Mouse (Mus musculus) neural tube, embryonic 12.5 days (tissue): Measurements from ENCODE around the gene Mrln. TPM values are rescaled to one million over a fixed set of nuclear protein-coding genes. Genes with fewer than 3 reads are reported as not detected.

Experiments used
- ATAC-seq: fragments of 200-750 bp; cut with Nextera tagmentation; 2 replicates; pipeline ENCODE4 v1.8.0; 2017; ENCODE audit warnings: low read depth, mild to moderate bottlenecking, moderate TSS enrichment, moderate library complexity; ENCODE audit not compliant: low FRiP score
- H3K27ac ChIP-seq: fragments of 300-500 bp; sonication (generic); 2 replicates; pipeline ENCODE4 v1.5.1; 2016
- H3K27me3 ChIP-seq: fragments of 300-500 bp; sonication (generic); replicated peaks from 2 replicates; pipeline ENCODE4 v1.6.1; 2016; ENCODE audit warnings: mild to moderate bottlenecking
- H3K36me3 ChIP-seq: fragments of 300-500 bp; sonication (generic); 2 replicates; pipeline ENCODE4 v1.6.1; 2016; ENCODE audit warnings: mild to moderate bottlenecking
- H3K4me1 ChIP-seq: fragments of 300-500 bp; sonication (generic); 2 replicates; pipeline ENCODE4 v1.6.1; 2016
- H3K4me2 ChIP-seq: fragments of 300-500 bp; sonication (generic); replicated peaks from 2 replicates; pipeline ENCODE4 v1.6.1; 2016; ENCODE audit warnings: mild to moderate bottlenecking
- H3K4me3 ChIP-seq: fragments of 300-500 bp; sonication (generic); 2 replicates; pipeline ENCODE4 v1.5.1; 2016
- H3K9ac ChIP-seq: fragments of 300-500 bp; sonication (generic); 2 replicates; pipeline ENCODE4 v1.6.1; 2016; ENCODE audit warnings: mild to moderate bottlenecking
- H3K9me3 ChIP-seq: fragments of 300-500 bp; sonication (generic); 2 replicates; pipeline ENCODE4 v1.6.1; 2016; ENCODE audit warnings: mild to moderate bottlenecking
- WGBS: fragments of 180-500 bp; shearing (Covaris S2); methylation state at CpG from one replicate; pipeline ENCODE4 v1.1.7; 2016; 5-methylcytosine and 5-hydroxymethylcytosine counted together
- polyA plus RNA-seq: library from polyadenylated mRNA; unstranded; fragments of >200 nt; fragmentation: Nextera tagmentation; extraction: Ambion mirVana; gene quantifications from 2 replicates; pipeline ENCODE4 v1.2.1, GENCODE M21; 2016

Gene Mrln
- polyA plus RNA-seq, 1 experiment from 2014 or later, result 4.3 TPM

DNA sequence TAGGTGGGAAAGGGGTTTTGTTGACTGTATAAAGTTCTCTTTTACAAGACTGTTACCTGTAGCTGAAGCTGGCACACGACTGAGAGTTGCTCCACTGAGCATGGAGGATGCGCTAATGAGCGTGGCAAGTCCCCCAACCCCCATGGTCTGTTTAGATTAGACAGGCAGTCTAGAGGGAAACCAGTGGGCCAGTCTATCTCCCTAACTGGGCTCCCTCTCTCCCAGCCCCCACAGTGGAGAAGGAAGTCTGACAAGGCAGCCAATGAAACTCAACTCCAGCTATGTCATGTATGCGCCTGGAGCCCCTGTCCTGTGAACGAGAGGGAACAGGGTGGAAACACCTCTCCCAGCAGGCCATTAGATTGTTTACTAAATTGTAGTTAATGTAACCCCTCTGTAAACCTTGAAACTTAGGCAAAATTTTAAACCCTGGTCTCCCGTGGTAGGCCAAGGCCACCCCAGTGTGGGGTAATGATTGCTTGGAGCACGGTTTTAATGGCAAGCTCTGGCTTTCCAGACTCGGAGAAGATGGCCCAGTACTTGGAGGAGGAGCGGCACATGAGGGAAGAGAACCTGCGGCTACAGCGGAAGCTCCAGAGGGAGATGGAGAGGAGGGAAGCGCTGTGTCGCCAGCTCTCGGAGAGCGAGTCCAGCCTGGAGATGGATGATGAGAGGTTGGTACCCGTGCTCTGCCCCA, 29.8 kb upstream of the Mrln start:
- Histone ChIP-seq H3K4me2 (no peak overlapping the region), H3K27ac (no peak overlapping the region), H3K4me3 (no peak overlapping the region), H3K9ac (no peak overlapping the region), H3K36me3 (peaks cover 39% of the 10 kb centered on the region), H3K4me1 (no peaks in the 10 kb centered on the region), H3K9me3 (no peaks in the 10 kb centered on the region), H3K27me3 (no peaks in the 10 kb centered on the region)
- WGBS, result 83% methylated on average over 16 of the region's 16 CpGs
- no peak for ATAC-seq

DNA sequence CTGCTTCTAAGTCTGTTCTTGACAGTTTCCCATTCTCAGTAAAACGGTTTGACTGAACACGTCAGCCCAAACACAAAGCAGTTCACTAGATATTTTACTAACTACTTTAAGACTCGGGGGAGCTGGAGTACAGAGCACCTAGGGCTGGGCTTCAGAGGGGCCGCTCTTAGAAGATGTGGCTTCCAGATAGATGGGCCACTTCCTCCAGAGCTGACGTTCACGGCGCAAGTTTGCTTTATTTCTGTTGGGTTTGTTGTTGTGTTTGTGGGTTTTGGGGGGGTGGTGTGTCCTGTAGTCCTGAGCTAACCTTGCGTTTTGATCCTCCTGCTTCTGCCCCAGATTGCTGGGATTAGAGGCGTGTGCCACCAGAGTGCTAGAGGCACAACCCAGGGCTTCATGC, 23.7 kb upstream of the Mrln start:
- WGBS, result 92% methylated on average over 9 of the region's 9 CpGs
- no peak for ATAC-seq
- H3K4me3 ChIP-seq, result no peak overlapping the region
- no peak overlapping the region for H3K27ac ChIP-seq
- no peaks in the 10 kb centered on the region for H3K27me3 ChIP-seq
- H3K9me3 ChIP-seq, result no peaks in the 10 kb centered on the region
- H3K9ac ChIP-seq, result no peak overlapping the region
- peaks cover 26% of the 10 kb centered on the region for H3K36me3 ChIP-seq
- H3K4me1 ChIP-seq, result peaks cover 7% of the 10 kb centered on the region
- no peak overlapping the region for H3K4me2 ChIP-seq

DNA sequence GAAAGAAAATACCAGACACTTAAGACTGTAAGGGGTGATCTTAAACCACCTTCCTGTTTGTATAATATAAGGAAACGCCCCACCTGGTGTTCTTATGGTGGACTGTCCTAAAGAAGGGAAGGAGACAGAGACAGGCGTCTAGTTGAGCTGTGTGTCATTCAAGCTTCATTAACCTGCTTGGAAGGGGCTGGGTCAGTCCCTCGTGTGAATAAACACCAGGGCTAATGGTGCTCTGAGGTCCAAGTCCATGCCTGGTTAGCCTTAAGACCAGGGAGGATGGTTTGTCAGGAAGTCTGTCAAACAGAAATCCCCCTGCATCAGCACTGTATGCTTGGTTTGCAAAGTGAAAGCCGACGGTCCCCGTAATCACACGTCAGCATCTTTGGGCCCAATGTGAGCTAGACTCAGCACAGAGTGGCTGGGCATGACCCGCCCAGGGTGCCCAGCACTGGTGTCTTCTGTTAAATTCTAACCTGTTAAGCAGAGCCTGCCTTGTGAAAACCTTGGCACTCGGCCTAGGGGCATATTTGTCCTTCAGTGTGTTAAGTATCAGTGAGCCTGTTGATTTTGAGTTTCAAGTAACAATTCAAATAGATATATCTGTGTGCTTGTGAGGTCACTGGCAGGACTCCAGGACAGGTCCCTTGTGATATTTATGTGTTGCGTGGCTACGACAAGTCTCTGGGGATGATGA, 23.0 kb upstream of the Mrln start:
- H3K4me1 ChIP-seq, result peaks cover 7% of the 10 kb centered on the region
- no peak for ATAC-seq

DNA sequence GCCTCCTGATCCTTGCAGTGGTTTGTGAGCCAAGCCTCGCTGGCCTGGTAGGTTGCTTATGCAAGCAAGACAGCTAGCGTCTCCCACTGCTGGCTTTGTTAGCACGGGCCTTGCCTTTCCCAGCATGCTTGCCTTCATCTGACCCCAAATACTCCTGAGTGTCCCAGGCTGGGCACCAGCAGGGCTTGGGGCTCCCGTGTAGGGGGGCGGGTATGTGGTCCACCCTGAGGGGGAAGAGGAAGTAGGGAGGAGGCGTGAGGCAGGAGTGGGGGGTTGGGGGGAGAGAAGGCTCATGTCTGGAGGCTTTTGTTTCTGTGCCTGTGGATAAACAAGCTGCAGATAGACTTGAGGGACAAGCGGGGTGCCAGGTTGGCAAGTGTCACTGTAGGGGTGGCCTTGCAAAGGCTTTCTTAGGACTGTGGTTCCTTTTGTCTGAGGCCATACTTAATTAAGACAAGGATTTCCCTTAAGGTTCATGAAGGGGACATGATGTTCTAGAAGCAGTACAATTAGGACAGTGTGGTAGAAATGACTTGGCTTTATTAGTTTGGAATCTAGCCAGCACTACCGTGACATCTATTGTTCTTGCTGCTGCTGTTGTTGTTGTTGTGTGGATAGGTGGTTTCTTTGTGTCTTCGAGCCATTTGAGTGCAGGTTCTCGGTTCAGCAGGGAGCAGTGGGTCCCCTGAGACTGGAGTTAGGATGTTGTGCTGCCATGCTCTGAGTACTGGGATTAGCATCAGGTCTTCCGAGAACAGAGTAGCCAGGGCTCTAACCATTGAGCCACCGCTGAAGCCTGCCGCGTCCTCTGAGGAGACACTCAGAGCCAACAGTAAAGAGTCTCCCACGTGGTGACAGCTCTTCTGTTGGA, 21.0 kb upstream of the Mrln start:
- no peak for ATAC-seq
- 0 out of 2 replicates have a peak overlapping the region, but pooled peaks have one; percentile 21 for H3K27ac ChIP-seq
- H3K9ac ChIP-seq, result no peak overlapping the region
- WGBS, result 75% methylated on average over 15 of the region's 15 CpGs
- no peaks in the 10 kb centered on the region for H3K9me3 ChIP-seq
- H3K4me2 ChIP-seq, result no peak overlapping the region
- peaks cover 23% of the 10 kb centered on the region for H3K36me3 ChIP-seq
- H3K27me3 ChIP-seq, result no peaks in the 10 kb centered on the region
- H3K4me1 ChIP-seq, result peaks cover 7% of the 10 kb centered on the region
- H3K4me3 ChIP-seq, result no peak overlapping the region

More for the DNA sequence above, 23.0 kb upstream of the Mrln start:
- 88% methylated on average over 11 of the region's 11 CpGs for WGBS
- Histone ChIP-seq H3K9ac (no peak overlapping the region), H3K36me3 (peaks cover 21% of the 10 kb centered on the region), H3K27me3 (no peaks in the 10 kb centered on the region), H3K9me3 (no peaks in the 10 kb centered on the region), H3K4me3 (no peak overlapping the region), H3K4me2 (no peak overlapping the region), H3K27ac (no peak overlapping the region)

DNA sequence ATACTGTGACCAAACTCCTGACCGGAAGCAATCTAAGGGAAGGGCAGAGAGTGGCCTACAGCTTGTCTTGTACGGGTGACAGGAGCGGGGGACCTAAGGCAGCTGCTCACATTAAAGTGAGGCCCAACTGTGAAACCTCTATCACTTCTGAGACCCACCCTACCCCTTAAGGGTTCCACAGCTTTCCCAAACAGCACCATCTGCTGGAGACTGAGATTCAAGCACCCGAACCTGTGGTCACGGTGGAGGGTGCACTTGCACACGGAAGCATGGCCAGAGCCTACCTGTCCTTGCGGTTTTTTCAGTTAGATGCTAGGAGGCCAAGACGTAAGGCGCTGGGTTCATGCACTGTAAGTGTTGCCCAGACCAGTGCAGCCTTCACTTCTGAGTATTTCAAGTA, 18.3 kb upstream of the Mrln start:
- ATAC-seq, result no peak
- Histone ChIP-seq H3K4me1 (peaks cover 7% of the 10 kb centered on the region), H3K4me3 (no peak overlapping the region), H3K9me3 (no peaks in the 10 kb centered on the region), H3K36me3 (peaks cover 41% of the 10 kb centered on the region), H3K4me2 (no peak overlapping the region), H3K27me3 (no peaks in the 10 kb centered on the region), H3K9ac (no peak overlapping the region), H3K27ac (no peak overlapping the region)
- 80% methylated on average over 9 of the region's 9 CpGs for WGBS

DNA sequence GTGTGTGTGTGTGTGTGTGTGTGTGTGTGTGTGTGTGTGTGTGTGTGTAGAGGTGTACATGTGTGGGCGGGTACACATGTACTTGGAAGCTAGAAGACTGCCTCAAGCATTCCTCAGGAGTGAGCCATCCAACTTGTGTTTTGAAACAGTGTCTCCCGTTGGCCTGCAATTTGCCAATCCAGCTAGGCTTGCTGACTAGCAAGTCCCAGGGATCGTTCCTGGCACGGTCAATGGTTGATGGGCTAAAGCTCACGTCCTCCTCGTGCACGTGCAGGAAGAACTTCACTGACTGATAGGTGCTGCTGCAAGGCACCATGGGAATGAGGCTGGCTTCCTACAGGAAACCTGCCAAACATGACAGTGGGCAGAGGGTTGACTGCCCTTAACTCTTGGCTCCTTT, 17.9 kb upstream of the Mrln start:
- Histone ChIP-seq H3K4me3 (no peak overlapping the region), H3K9me3 (no peaks in the 10 kb centered on the region), H3K4me2 (no peak overlapping the region), H3K27ac (no peak overlapping the region), H3K9ac (no peak overlapping the region), H3K27me3 (no peaks in the 10 kb centered on the region), H3K36me3 (peaks cover 46% of the 10 kb centered on the region), H3K4me1 (peaks cover 7% of the 10 kb centered on the region)
- no peak for ATAC-seq
- WGBS, result 96% methylated on average over 7 of the region's 7 CpGs

DNA sequence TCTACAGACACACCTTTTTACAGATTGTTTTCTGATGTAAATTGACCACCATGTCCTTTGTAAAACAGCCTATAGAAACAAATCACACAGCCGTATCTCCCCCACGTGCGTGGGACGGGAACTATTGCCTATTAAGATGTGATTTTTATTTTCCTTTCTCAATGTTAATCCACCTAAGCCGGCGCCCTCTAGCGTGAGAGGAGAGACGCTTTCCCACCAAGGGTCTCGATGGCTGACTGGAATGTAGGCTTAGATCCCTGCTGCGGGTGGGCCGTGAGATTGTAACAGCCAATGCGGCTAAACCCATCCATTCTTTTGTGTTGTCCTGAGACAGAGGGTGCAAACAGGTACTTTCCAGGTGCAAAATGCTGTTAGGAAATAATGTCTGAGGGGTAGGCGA, 14.6 kb upstream of the Mrln start:
- Histone ChIP-seq H3K36me3 (peaks cover 44% of the 10 kb centered on the region), H3K27me3 (no peaks in the 10 kb centered on the region), H3K4me1 (no peaks in the 10 kb centered on the region), H3K4me2 (no peak overlapping the region), H3K27ac (no peak overlapping the region), H3K4me3 (no peak overlapping the region), H3K9me3 (no peaks in the 10 kb centered on the region), H3K9ac (no peak overlapping the region)
- 85% methylated on average over 13 of the region's 13 CpGs for WGBS
- no peak for ATAC-seq

DNA sequence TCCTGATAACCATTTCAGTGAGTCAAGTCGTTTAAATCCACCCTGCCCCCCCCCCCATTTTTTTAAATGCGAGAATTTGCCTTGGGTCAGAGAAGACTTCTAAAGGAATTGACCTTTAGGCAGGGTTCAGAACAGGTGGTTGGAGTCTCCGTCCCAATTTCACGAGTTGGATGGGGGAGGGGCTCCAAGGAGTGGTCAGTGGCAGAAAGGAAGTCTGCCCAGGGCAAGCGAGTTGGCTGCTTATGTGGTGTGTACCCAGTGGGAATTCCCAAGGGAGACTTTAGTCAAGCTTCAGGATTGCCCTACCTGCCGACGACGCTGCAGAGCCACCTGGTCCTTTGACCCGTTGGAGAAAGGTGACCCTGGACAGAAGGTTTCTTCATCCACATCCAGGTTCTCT, 10.2 kb upstream of the Mrln start:
- Histone ChIP-seq H3K4me1 (no peaks in the 10 kb centered on the region), H3K4me3 (no peak overlapping the region)
- no peak for ATAC-seq

DNA sequence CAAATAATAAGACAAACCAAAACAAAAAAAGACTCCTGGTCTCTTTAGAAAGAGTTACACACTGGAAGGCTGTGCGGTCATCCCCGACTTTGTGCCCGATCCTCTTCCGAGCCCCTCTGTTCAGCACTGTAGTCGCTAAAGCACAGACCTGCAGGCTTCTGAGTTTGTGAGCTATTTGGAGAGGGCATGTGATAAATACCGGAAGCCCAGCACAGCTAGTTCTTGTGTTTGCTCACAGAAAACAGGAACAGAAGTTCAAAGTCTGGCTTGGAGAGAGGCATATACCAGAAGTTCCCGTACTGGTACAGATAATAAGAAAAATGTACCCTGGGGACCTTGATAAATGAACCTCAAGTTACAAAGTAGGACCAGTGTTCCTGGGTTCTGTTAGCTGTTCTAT, 9.2 kb upstream of the Mrln start:
- Histone ChIP-seq H3K9ac (no peak overlapping the region), H3K4me1 (no peaks in the 10 kb centered on the region), H3K4me3 (no peak overlapping the region), H3K4me2 (no peak overlapping the region), H3K9me3 (no peaks in the 10 kb centered on the region), H3K27me3 (no peaks in the 10 kb centered on the region), H3K27ac (no peak overlapping the region), H3K36me3 (peaks cover 14% of the 10 kb centered on the region)
- WGBS, result 82% methylated on average over 7 of the region's 7 CpGs
- no peak for ATAC-seq

More for the DNA sequence above, 10.2 kb upstream of the Mrln start:
- WGBS, result 67% methylated on average over 9 of the region's 9 CpGs
- H3K4me2 ChIP-seq, result no peak overlapping the region
- no peaks in the 10 kb centered on the region for H3K9me3 ChIP-seq
- H3K27ac ChIP-seq, result no peak overlapping the region
- H3K36me3 ChIP-seq, result peaks cover 24% of the 10 kb centered on the region
- H3K27me3 ChIP-seq, result no peaks in the 10 kb centered on the region
- H3K9ac ChIP-seq, result no peak overlapping the region

DNA sequence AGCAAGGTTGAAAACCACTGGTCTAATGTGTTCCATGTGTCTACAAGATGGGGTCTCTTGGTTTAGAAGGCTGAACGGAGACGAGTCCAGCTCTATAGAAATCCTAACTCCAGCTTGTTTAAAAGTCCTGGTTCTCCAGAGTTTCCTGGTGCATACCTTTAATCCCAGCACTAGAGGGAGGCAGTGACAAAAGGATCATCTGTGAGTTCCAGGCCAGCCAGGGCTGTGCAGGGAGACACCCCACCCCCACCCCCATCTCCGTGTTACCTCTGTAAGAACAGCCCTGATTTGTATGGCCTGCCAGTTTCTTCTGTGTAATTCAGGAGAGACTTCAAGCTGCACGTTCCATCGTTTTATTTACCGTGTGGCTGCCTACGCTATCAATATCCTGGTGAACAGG, 8.7 kb upstream of the Mrln start:
- ATAC-seq, result no peak

DNA sequence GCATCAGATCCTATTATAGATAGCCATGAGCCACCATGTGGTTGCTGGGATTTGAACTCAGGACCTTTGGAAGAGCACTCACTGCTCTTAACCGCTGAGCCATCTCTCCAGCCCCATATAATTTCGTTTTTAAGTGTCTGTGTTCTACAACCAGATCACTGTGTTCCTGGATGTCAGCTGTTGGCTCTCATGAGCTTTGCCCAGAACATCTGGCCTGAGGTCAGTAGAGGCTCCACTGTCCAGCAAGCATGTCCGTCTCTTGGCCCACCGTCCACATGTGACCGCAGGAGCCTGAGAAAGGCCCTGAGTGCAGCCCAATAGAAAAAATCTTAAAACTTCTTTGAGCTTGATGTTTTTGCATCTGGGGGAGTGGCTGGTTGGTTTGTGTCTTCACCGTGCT, 7.8 kb upstream of the Mrln start:
- no peaks in the 10 kb centered on the region for H3K4me1 ChIP-seq
- no peak overlapping the region for H3K4me3 ChIP-seq
- H3K9me3 ChIP-seq, result no peaks in the 10 kb centered on the region
- ATAC-seq, result no peak
- no peak overlapping the region for H3K27ac ChIP-seq
- H3K4me2 ChIP-seq, result no peak overlapping the region
- no peaks in the 10 kb centered on the region for H3K27me3 ChIP-seq
- H3K36me3 ChIP-seq, result peaks cover 9% of the 10 kb centered on the region
- WGBS, result 92% methylated on average over 6 of the region's 6 CpGs
- H3K9ac ChIP-seq, result no peak overlapping the region

More for the DNA sequence above, 8.7 kb upstream of the Mrln start:
- 66% methylated on average over 7 of the region's 7 CpGs for WGBS
- Histone ChIP-seq H3K4me1 (no peaks in the 10 kb centered on the region), H3K4me2 (no peak overlapping the region), H3K9ac (no peak overlapping the region), H3K27ac (no peak overlapping the region), H3K4me3 (no peak overlapping the region), H3K36me3 (peaks cover 14% of the 10 kb centered on the region), H3K9me3 (no peaks in the 10 kb centered on the region), H3K27me3 (no peaks in the 10 kb centered on the region)

DNA sequence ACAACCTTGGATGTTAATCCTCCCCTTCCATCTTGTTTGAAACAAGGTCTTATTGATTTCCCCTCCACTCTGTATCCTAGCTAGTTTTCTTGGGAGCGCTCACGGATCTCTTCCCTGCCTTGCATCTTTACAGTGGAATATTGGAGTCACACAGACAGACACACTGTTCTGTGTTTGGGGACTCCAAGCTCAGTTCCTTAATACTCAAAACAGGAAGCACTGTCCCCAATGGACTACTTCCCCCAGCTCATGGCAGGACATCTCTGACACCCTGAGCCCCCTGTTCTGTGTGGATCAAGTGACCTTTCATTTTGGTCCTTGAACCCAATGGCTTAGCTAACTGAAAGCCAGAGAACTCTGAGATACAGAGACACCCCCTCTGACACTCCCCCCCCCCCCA, 6.9 kb upstream of the Mrln start:
- 89% methylated on average over 2 of the region's 2 CpGs for WGBS

More for the DNA sequence above, 6.9 kb upstream of the Mrln start:
- no peak overlapping the region for H3K4me2 ChIP-seq
- no peak overlapping the region for H3K9ac ChIP-seq
- H3K36me3 ChIP-seq, result peaks cover 4% of the 10 kb centered on the region
- no peak overlapping the region for H3K27ac ChIP-seq
- H3K9me3 ChIP-seq, result no peaks in the 10 kb centered on the region
- H3K4me1 ChIP-seq, result no peaks in the 10 kb centered on the region
- no peak overlapping the region for H3K4me3 ChIP-seq
- H3K27me3 ChIP-seq, result no peaks in the 10 kb centered on the region
- ATAC-seq, result no peak
